In the genomic region with DNA sequence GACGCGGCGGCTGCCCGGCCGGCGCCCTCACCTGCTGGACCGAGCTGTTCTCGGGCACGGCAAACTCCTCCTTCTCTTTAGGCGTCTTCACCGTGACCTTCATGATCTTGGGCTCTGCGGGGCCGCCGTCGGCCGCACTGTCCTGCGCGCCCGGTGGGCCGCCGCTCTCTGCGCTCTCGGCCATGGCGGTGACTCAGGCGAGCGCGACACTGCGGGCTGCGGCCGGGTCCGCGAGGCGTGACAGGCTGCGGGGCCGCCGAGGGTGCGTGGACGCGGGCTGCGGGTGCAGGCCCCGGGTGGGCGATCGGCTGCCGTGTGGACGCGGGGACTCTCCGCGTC, we compare ENCODE assay signal across 8 mouse cellular contexts. TPM values are rescaled to one million over a fixed set of nuclear protein-coding genes. Genes with fewer than 3 reads are reported as not detected.
DNase-seq lines count a peak whose midpoint lies in the region; ATAC-seq and TF ChIP-seq lines count a peak whose summit lies in the region.

No protein-coding gene starts in this region.

- peak overlapping the region; percentile 82 for H3K27ac ChIP-seq in heart, postnatal 0 days (ENCODE audit: low read depth)
- peak overlapping the region; percentile 97 for H3K27ac ChIP-seq in hindbrain, embryonic 10.5 days
- H3K27ac ChIP-seq in midbrain, embryonic 12.5 days (replicated peaks): peak overlapping the region; percentile 84

- CTCF ChIA-PET in Patski (lab: Charles Lee): interaction anchor here (1.4 to 2.2 kb wide), 2 partner anchors 12 to 17 kb away, joined by 4 to 7 read pairs; no protein-coding TSS in a partner anchor

- 0% methylated on average over 41 of the region's 48 CpGs for WGBS in heart, postnatal 0 days
- WGBS in hindbrain, embryonic 10.5 days: under 1% methylated on average over 45 of the region's 48 CpGs
- under 1% methylated on average over 45 of the region's 48 CpGs for WGBS in midbrain, embryonic 12.5 days

- TF ChIP-seq EP300 in heart, postnatal 0 days (IDR thresholded peaks at IDR 0.05; ENCODE audit: low read depth): no peak

- H3K4me3 ChIP-seq in heart, postnatal 0 days (ENCODE audit: low read depth, low read length): peak overlapping the region; percentile 84
- H3K4me3 ChIP-seq in hindbrain, embryonic 10.5 days: peak overlapping the region; percentile 98
- H3K4me3 ChIP-seq in midbrain, embryonic 12.5 days: peak overlapping the region; percentile 88

- DNase-seq in heart, postnatal 0 days (ENCODE audit: low spot score): no peak
- no peak for DNase-seq in heart, postnatal 10 days
- no peak for DNase-seq in Patski (ENCODE audit: low read depth, low spot score)
- DNase-seq in hindbrain, embryonic 10.5 days (ENCODE audit: low spot score): no peak
- DNase-seq in spleen, adult 18-20 months: no peak
- no peak for DNase-seq in layer of hippocampus, postnatal 10 days (ENCODE audit: low spot score in 2 of 2)
- no peak for DNase-seq in gastrocnemius, postnatal 4 days (ENCODE audit: low spot score in 2 of 2)

- no peaks in the 10 kb centered on the region for H3K27me3 ChIP-seq in heart, postnatal 0 days (ENCODE audit: control insufficient read depth, insufficient read depth, low read length)
- H3K27me3 ChIP-seq in Patski: no peaks in the 10 kb centered on the region
- peaks cover 6% of the 10 kb centered on the region; the same call in 1 of the 2 replicates for H3K27me3 ChIP-seq in hindbrain, embryonic 10.5 days (ENCODE audit: insufficient read depth, poor library complexity, severe bottlenecking)
- H3K27me3 ChIP-seq in midbrain, embryonic 12.5 days: no peaks in the 10 kb centered on the region

- ATAC-seq in heart, postnatal 0 days (ENCODE audit: insufficient read depth, low read depth): peak; percentile 65
- peak; percentile 57 for ATAC-seq in Patski
- peak; percentile 90 for ATAC-seq in midbrain, embryonic 12.5 days (ENCODE audit: low FRiP score, low read depth)

- peak overlapping the region; percentile 96 for H3K9ac ChIP-seq in heart, postnatal 0 days (replicated peaks; ENCODE audit: low read depth, low read length)
- H3K9ac ChIP-seq in midbrain, embryonic 12.5 days (replicated peaks): peak overlapping the region; percentile 96

- H3K4me2 ChIP-seq in heart, postnatal 0 days (ENCODE audit: low read depth, low read length): peak overlapping the region; percentile 78
- peak overlapping the region; percentile 83 for H3K4me2 ChIP-seq in midbrain, embryonic 12.5 days (replicated peaks)

- H3K9me3 ChIP-seq in heart, postnatal 0 days (replicated peaks; ENCODE audit: control insufficient read depth, low read length): no peaks in the 10 kb centered on the region
- H3K9me3 ChIP-seq in hindbrain, embryonic 10.5 days: no peaks in the 10 kb centered on the region
- H3K9me3 ChIP-seq in midbrain, embryonic 12.5 days: no peaks in the 10 kb centered on the region

- TF ChIP-seq CTCF in heart, postnatal 0 days (IDR thresholded peaks at IDR 0.05; ENCODE audit: low read depth): no peak
- no peak for TF ChIP-seq CTCF in Patski (IDR thresholded peaks at IDR 0.05)

- in situ Hi-C loops in Patski (cut with MboI; ENCODE audit: low pct_unique_long_range_greater_than_20kb): no loop called here

- peaks cover 26% of the 10 kb centered on the region for H3K4me1 ChIP-seq in heart, postnatal 0 days (ENCODE audit: control insufficient read depth, insufficient read depth)
- peaks cover 32% of the 10 kb centered on the region for H3K4me1 ChIP-seq in hindbrain, embryonic 10.5 days (replicated peaks)
- H3K4me1 ChIP-seq in midbrain, embryonic 12.5 days: peaks cover 23% of the 10 kb centered on the region

- POLR2A ChIA-PET in Patski (lab: Charles Lee): no interaction called here

- intact Hi-C loops in heart, postnatal 10 days (cut with DNase I): loop anchor here (2.0 to 5.0 kb wide), 2 partner anchors 26 to 57 kb away; no protein-coding TSS in a partner anchor

- no peaks in the 10 kb centered on the region for H3K36me3 ChIP-seq in heart, postnatal 0 days (replicated peaks; ENCODE audit: control insufficient read depth, insufficient read depth, low read length)
- no peaks in the 10 kb centered on the region for H3K36me3 ChIP-seq in hindbrain, embryonic 10.5 days
- no peaks in the 10 kb centered on the region for H3K36me3 ChIP-seq in midbrain, embryonic 12.5 days

RNA-seq across cellular contexts. Expression of a gene that starts 0.2 kb away (rescaled TPM):
- total RNA-seq in heart, postnatal 0 days (2014; rRNA removed; ENCODE audit: low replicate concordance): 105 and 125 TPM in 2 replicates
- polyA plus RNA-seq in heart, postnatal 0 days (2015; fragmentation: Nextera tagmentation; extraction: Ambion mirVana): 45.7 and 48.6 TPM in 2 replicates
- total RNA-seq in heart, postnatal 10 days (2021): 10 to 100 TPM; 64.2 to 65.1 TPM
- 132 TPM for polyA plus RNA-seq in Patski (2021)
- 134 and 142 TPM in 2 replicates for polyA plus RNA-seq in hindbrain, embryonic 10.5 days (2016; fragmentation: Nextera tagmentation; extraction: Ambion mirVana)
- polyA plus RNA-seq in midbrain, embryonic 12.5 days (2016; fragmentation: Nextera tagmentation; extraction: Ambion mirVana): 164 and 165 TPM in 2 replicates
- total RNA-seq in layer of hippocampus, postnatal 10 days (2021): 100 to 1,000 TPM; 129 to 135 TPM
- 10 to 100 TPM; 66.4 to 70.1 TPM for total RNA-seq in gastrocnemius, postnatal 4 days (2021)

RNA-seq across cellular contexts. Expression of a gene that starts 57.8 kb away (rescaled TPM):
- total RNA-seq in heart, postnatal 0 days (2014; rRNA removed; ENCODE audit: low replicate concordance): 17.4 and 23.2 TPM in 2 replicates
- 33.3 and 36.3 TPM in 2 replicates for polyA plus RNA-seq in heart, postnatal 0 days (2015; fragmentation: Nextera tagmentation; extraction: Ambion mirVana)
- 10 to 100 TPM; 21.3 to 22.0 TPM for total RNA-seq in heart, postnatal 10 days (2021)
- 29.4 TPM for polyA plus RNA-seq in Patski (2021)
- polyA plus RNA-seq in hindbrain, embryonic 10.5 days (2016; fragmentation: Nextera tagmentation; extraction: Ambion mirVana): 57.1 and 66.7 TPM in 2 replicates
- polyA plus RNA-seq in midbrain, embryonic 12.5 days (2016; fragmentation: Nextera tagmentation; extraction: Ambion mirVana): 61.7 and 69.7 TPM in 2 replicates
- total RNA-seq in layer of hippocampus, postnatal 10 days (2021): 10 to 100 TPM; 29.2 to 33.3 TPM
- total RNA-seq in gastrocnemius, postnatal 4 days (2021): 10 to 100 TPM; 10.8 to 13.9 TPM
